Mouse (Mus musculus) G1E-ER4 (cell line): ENCODE results near the gene Gm11563. TPM values are rescaled to one million over a fixed set of nuclear protein-coding genes. Genes with fewer than 3 reads are reported as not detected.
"Not testable (repeated sequence)": the region's sequence is repeated elsewhere in the genome, so short reads cannot be mapped to it uniquely, and the experiment has no call there.

Source experiments
- GATA1 ChIP-seq: IDR thresholded peaks from one replicate; pipeline ENCODE4 v1.8.0; 2012; ENCODE audit warnings: low read length, inconsistent platforms
- polyA plus RNA-seq: library from polyadenylated mRNA; stranded (reverse); fragments of >175 nt; gene quantifications from 2 replicates; pipeline ENCODE4 v1.2.3, GENCODE M21; 2012

The Gm11563 gene
- not detected in 2 replicates for polyA plus RNA-seq

GRCm38 (mm10) chr11:99658467-99659010 lies at the start of gene Gm11563:
Gene Gm11563 (minus strand): TSS chr11:99658960.
- not testable (repeated sequence) for TF ChIP-seq GATA1

GRCm38 (mm10) chr11:99690463-99690862 lies 31.7 kb upstream of the Gm11563 start, which contains the start of gene Gm14190:
Gene Gm14190 (minus strand): TSS chr11:99690740.
- TF ChIP-seq GATA1, result no peak

- no peak for TF ChIP-seq GATA1
Measured at GRCm38 (mm10) chr11:99683481-99683880, 24.7 kb upstream of the Gm11563 start.

- TF ChIP-seq GATA1, result no peak
Measured at GRCm38 (mm10) chr11:99665860-99666259, 7.1 kb upstream of the Gm11563 start, which contains the start of gene Krtap4-6. Gene Krtap4-6 (minus strand): TSS chr11:99665960.

GRCm38 (mm10) chr11:99662802-99663201 lies 4.0 kb upstream of the Gm11563 start:
- TF ChIP-seq GATA1, result no peak

GRCm38 (mm10) chr11:99659256-99659655 lies 496 bp upstream of the Gm11563 start:
- no peak for TF ChIP-seq GATA1

- no peak for TF ChIP-seq GATA1
Measured at GRCm38 (mm10) chr11:99657051-99657450, 1.7 kb downstream of the Gm11563 start.

- no peak for TF ChIP-seq GATA1
Measured at GRCm38 (mm10) chr11:99650136-99650535, 8.6 kb downstream of the Gm11563 start, which contains the start of gene Gm11555. Gene Gm11555 (minus strand): TSS chr11:99650236.

- no peak for TF ChIP-seq GATA1
Measured at GRCm38 (mm10) chr11:99646444-99646843, 12.3 kb downstream of the Gm11563 start.

GRCm38 (mm10) chr11:99644351-99644750 lies 14.4 kb downstream of the Gm11563 start:
- TF ChIP-seq GATA1, result no peak

GRCm38 (mm10) chr11:99643635-99644139 lies 15.1 kb downstream of the Gm11563 start, which contains the start of gene Krtap4-7:
Gene Krtap4-7 (minus strand): TSS chr11:99644089.
- not testable (repeated sequence) for TF ChIP-seq GATA1

GRCm38 (mm10) chr11:99640926-99641325 lies 17.8 kb downstream of the Gm11563 start:
- TF ChIP-seq GATA1, result no peak

- no peak for TF ChIP-seq GATA1
Measured at GRCm38 (mm10) chr11:99637086-99637485, 21.7 kb downstream of the Gm11563 start.

GRCm38 (mm10) chr11:99634653-99635134 lies 24.1 kb downstream of the Gm11563 start, which contains the start of gene Krtap4-2:
Gene Krtap4-2 (minus strand): TSS chr11:99635084.
- no peak for TF ChIP-seq GATA1

- TF ChIP-seq GATA1, result no peak
Measured at GRCm38 (mm10) chr11:99633293-99633692, 25.5 kb downstream of the Gm11563 start.

- no peak for TF ChIP-seq GATA1
Measured at GRCm38 (mm10) chr11:99630890-99631289, 27.9 kb downstream of the Gm11563 start.

- TF ChIP-seq GATA1, result no peak
Measured at GRCm38 (mm10) chr11:99628138-99628537, 30.6 kb downstream of the Gm11563 start, which contains the start of gene Krtap4-1. Gene Krtap4-1 (minus strand): TSS chr11:99628238.

- no peak for TF ChIP-seq GATA1
Measured at GRCm38 (mm10) chr11:99620335-99620734, 38.4 kb downstream of the Gm11563 start, which contains the start of gene Gm11562. Gene Gm11562 (minus strand): TSS chr11:99620435.
